ENCODE assay signal across 10 mouse cellular contexts in genomic region chr6:53211420-53211819, GRCm38 (mm10).
DNase-seq lines count a peak whose midpoint lies in the region; ATAC-seq lines count a peak whose summit lies in the region.
"Had no signal": no experiment of that assay in that cellular context is flagged by ENCODE, and none has a peak within 500 bp of the region (broad histone marks: within the 10 kb centered on the region; RNA-seq: fewer than 3 reads in every experiment).

No protein-coding gene starts in this region.

- no peak for ATAC-seq in kidney, embryonic 15.5 days (replicated peaks; ENCODE audit: low FRiP score)
- ATAC-seq in activated CD4-positive, CD25-positive, alpha-beta regulatory T cell, adult 4 months, result no peak
- no peak for ATAC-seq in midbrain, embryonic 13.5 days

- no peak overlapping the region for H3K4me2 ChIP-seq in kidney, embryonic 15.5 days
- no peak overlapping the region for H3K4me2 ChIP-seq in midbrain, embryonic 13.5 days (replicated peaks)
- H3K4me2 ChIP-seq: hindbrain, embryonic 15.5 days had no signal

- peaks cover 14% of the 10 kb centered on the region for H3K4me1 ChIP-seq in kidney, embryonic 15.5 days
- peaks cover 9% of the 10 kb centered on the region for H3K4me1 ChIP-seq in midbrain, embryonic 13.5 days (replicated peaks)

- no peak overlapping the region for H3K4me3 ChIP-seq in kidney, embryonic 15.5 days (replicated peaks)
- no peak overlapping the region for H3K4me3 ChIP-seq in midbrain, embryonic 13.5 days (replicated peaks)
- H3K4me3 ChIP-seq: hindbrain, embryonic 15.5 days; myocyte had no signal

- 42% methylated on average over 3 of the region's 3 CpGs for WGBS in kidney, embryonic 15.5 days
- 56% methylated on average over 3 of the region's 3 CpGs for WGBS in midbrain, embryonic 13.5 days

- no peaks in the 10 kb centered on the region for H3K27me3 ChIP-seq in kidney, embryonic 15.5 days
- no peaks in the 10 kb centered on the region for H3K27me3 ChIP-seq in midbrain, embryonic 13.5 days
- H3K27me3 ChIP-seq: hindbrain, embryonic 15.5 days had no signal

- no peak overlapping the region for H3K9ac ChIP-seq in kidney, embryonic 15.5 days
- no peak overlapping the region for H3K9ac ChIP-seq in midbrain, embryonic 13.5 days (replicated peaks)
- H3K9ac ChIP-seq: hindbrain, embryonic 15.5 days had no signal

- DNase-seq in heart, adult 11 months, result peak; percentile 34
- DNase-seq in heart, adult 18-20 months, result no peak
- DNase-seq in adrenal gland, adult (ENCODE audit: inconsistent age in 2 of 2, low spot score in 1 of 2), result peak; percentile 36 to 71
- DNase-seq in lung, postnatal 10 days, result peak; percentile 57
- no peak for DNase-seq in layer of hippocampus, postnatal 14 days (ENCODE audit: low spot score in 2 of 2)

- H3K36me3 ChIP-seq in kidney, embryonic 15.5 days, result no peaks in the 10 kb centered on the region
- no peaks in the 10 kb centered on the region for H3K36me3 ChIP-seq in midbrain, embryonic 13.5 days
- H3K36me3 ChIP-seq: hindbrain, embryonic 15.5 days had no signal

- H3K9me3 ChIP-seq in kidney, embryonic 15.5 days (replicated peaks), result no peaks in the 10 kb centered on the region
- no peaks in the 10 kb centered on the region for H3K9me3 ChIP-seq in midbrain, embryonic 13.5 days
- H3K9me3 ChIP-seq: hindbrain, embryonic 15.5 days had no signal

- H3K27ac ChIP-seq in kidney, embryonic 15.5 days, result 0 out of 2 replicates have a peak overlapping the region, but pooled peaks have one; percentile 22
- no peak overlapping the region for H3K27ac ChIP-seq in midbrain, embryonic 13.5 days
- H3K27ac ChIP-seq: hindbrain, embryonic 15.5 days had no signal

Comparison
In these comparisons a context has a peak if more than half of its experiments do, and no peak if none do; other contexts are left out.
1. DNase-seq: peak in heart, adult 11 months (single experiment), adrenal gland, adult (2 of 2) and lung, postnatal 10 days (single experiment); none in heart, adult 18-20 months (0 of 2) and layer of hippocampus, postnatal 14 days (0 of 2).